Mouse (Mus musculus) brain, embryonic 14.5 days (tissue): ENCODE results near the gene Hnrnph2. TPM values are rescaled to one million over a fixed set of nuclear protein-coding genes. Genes with fewer than 3 reads are reported as not detected.

Source experiments
- DNase-seq: peaks from one replicate; pipeline ENCODE4 v3.0.0-alpha.2; 2011; ENCODE audit warnings: low read depth
- CTCF ChIP-seq: fragments of 200-500 bp; IDR thresholded peaks from 2 replicates; pipeline ENCODE4 v1.5.1; 2012; ENCODE audit warnings: inconsistent platforms, mild to moderate bottlenecking, moderate library complexity, borderline replicate concordance; ENCODE audit not compliant: insufficient read depth, insufficient read length; ENCODE audit errors: extremely low read depth
- POLR2A ChIP-seq: fragments of 200-500 bp; IDR thresholded peaks from 2 replicates; pipeline ENCODE4 v1.6.1; 2012; ENCODE audit warnings: mild to moderate bottlenecking, inconsistent platforms, borderline replicate concordance; ENCODE audit not compliant: poor library complexity, insufficient read depth, insufficient read length, severe bottlenecking; ENCODE audit errors: extremely low read depth
- polyA plus RNA-seq: library from polyadenylated mRNA; depleted of rRNA; stranded (reverse); fragments of >200 nt; gene quantifications from 2 replicates; pipeline ENCODE4 v1.2.3, GENCODE M21; 2012

Gene Hnrnph2
- polyA plus RNA-seq, 1 experiment: 86.1 TPM

- peak; percentile 68 for TF ChIP-seq CTCF
- TF ChIP-seq POLR2A: peak; percentile 70; the same call in 1 of the 2 replicates
- DNase-seq: peak; percentile 98
Measured at GRCm38 (mm10) chrX:134585103-134586002, 15.6 kb upstream of the Hnrnph2 start, which contains the start of gene Rpl36a. Gene Rpl36a, plus strand, starts transcription at chrX:134585654.

- DNase-seq: no peak
- TF ChIP-seq CTCF (no peak), POLR2A (no peak)
Measured at GRCm38 (mm10) chrX:134586447-134586846, 14.5 kb upstream of the Hnrnph2 start.

- DNase-seq: no peak
- no peak for TF ChIP-seq POLR2A
- no peak for TF ChIP-seq CTCF
Measured at GRCm38 (mm10) chrX:134588261-134588660, 12.7 kb upstream of the Hnrnph2 start.

GRCm38 (mm10) chrX:134588997-134589396 lies 12.0 kb upstream of the Hnrnph2 start:
- TF ChIP-seq CTCF (no peak), POLR2A (no peak)
- DNase-seq: no peak

- DNase-seq: no peak
- TF ChIP-seq CTCF (no peak), POLR2A (no peak)
Measured at GRCm38 (mm10) chrX:134589836-134590235, 11.1 kb upstream of the Hnrnph2 start.

GRCm38 (mm10) chrX:134599922-134600565 lies 935 bp upstream of the Hnrnph2 start:
- no peak for DNase-seq
- no peak for TF ChIP-seq POLR2A

GRCm38 (mm10) chrX:134601380-134602120 lies 571 bp downstream of the Hnrnph2 start:
- DNase-seq: peak; percentile 82
- no peak for TF ChIP-seq CTCF
- TF ChIP-seq POLR2A: no peak

GRCm38 (mm10) chrX:134609472-134609871 lies 8.5 kb downstream of the Hnrnph2 start:
- DNase-seq: peak; percentile 81
- TF ChIP-seq POLR2A (no peak), CTCF (peak; percentile 41; the same call in 1 of the 2 replicates)

GRCm38 (mm10) chrX:134610984-134611383 lies 10.0 kb downstream of the Hnrnph2 start:
- TF ChIP-seq CTCF (no peak), POLR2A (no peak)
- no peak for DNase-seq

GRCm38 (mm10) chrX:134612285-134612959 lies 11.4 kb downstream of the Hnrnph2 start:
- no peak for TF ChIP-seq POLR2A
- no peak for TF ChIP-seq CTCF
- DNase-seq: peak; percentile 90
